Mouse (Mus musculus) T-cell, adult 2 months (primary cell): ENCODE measurements around the gene Tk2.

Experiments
- DNase-seq: peaks from one replicate; pipeline ENCODE4 v3.0.0; 2022; ENCODE audit warnings: low spot score

The Tk2 gene

GRCm38 (mm10) chr8:104219806-104220205, 28.6 kb downstream of the Tk2 start:
- DNase-seq = peak; percentile 46

- DNase-seq = peak; percentile 72
These were observed 29.3 kb downstream of the Tk2 start for GRCm38 (mm10) chr8:104219079-104219478.

- DNase-seq = no peak
These were observed 30.8 kb downstream of the Tk2 start for GRCm38 (mm10) chr8:104217601-104218000.

GRCm38 (mm10) chr8:104205292-104205691, 43.1 kb downstream of the Tk2 start:
- DNase-seq = no peak

GRCm38 (mm10) chr8:104202320-104202719, 46.0 kb downstream of the Tk2 start:
- DNase-seq = no peak

DNA sequence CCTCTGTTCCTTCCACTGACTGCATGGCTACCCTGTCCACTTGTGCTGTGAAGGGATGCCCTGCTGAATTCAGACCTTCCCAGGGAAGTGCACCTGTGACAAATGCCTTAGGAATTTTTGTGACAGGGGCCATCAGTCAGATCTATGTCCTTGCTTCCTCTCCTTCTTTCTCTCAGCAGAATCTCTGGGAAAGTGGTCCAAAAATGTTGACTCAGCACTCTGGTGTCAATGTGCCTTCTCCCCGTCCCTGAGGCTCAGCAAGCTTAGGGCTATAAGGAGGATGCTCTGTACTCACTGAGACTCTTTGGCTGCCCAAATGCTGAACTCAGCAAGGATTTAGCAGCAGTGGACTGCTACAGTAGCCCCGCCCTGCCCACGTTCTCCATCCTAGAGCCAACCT, 46.7 kb downstream of the Tk2 start:
- no peak for DNase-seq

DNA sequence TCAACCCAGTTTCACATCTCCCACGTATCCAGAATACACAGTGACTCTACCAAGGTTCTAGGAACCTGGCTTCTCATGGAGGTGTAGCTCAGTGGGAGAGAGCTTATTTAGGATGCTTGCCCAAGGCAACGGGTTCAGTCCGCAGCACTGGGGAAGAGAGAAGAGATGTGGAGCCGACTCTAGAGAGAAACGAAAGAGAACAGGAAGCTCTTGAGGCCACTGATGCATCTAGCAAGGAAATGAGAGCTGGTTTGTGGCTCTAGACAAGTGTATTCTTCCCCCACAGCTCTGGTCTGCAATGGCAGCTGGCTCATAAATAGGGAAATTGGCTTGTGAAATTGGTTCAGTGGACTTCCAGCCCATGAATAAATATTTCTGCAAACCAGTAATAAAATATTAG, 48.6 kb downstream of the Tk2 start:
- no peak for DNase-seq

DNA sequence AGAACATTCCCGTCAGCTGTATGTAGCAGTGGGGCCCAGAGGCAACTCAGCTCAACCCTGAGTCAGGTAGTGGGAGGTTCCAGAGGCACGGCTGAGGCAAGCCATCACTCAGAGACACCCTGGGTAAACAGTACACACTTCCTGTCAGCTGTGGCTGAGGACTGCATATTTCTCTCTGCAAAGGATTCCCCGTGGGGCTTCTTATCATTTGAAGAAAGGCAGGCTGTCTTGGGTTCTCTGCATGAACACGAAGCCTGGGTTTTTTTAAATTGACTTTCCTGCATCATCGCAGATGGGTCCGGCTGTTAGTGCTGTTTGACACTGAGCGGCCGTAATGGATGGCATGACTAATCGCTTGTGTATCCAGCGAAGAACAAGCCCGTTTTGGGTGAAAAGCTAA, 56.9 kb downstream of the Tk2 start:
- peak; percentile 23 for DNase-seq

DNA sequence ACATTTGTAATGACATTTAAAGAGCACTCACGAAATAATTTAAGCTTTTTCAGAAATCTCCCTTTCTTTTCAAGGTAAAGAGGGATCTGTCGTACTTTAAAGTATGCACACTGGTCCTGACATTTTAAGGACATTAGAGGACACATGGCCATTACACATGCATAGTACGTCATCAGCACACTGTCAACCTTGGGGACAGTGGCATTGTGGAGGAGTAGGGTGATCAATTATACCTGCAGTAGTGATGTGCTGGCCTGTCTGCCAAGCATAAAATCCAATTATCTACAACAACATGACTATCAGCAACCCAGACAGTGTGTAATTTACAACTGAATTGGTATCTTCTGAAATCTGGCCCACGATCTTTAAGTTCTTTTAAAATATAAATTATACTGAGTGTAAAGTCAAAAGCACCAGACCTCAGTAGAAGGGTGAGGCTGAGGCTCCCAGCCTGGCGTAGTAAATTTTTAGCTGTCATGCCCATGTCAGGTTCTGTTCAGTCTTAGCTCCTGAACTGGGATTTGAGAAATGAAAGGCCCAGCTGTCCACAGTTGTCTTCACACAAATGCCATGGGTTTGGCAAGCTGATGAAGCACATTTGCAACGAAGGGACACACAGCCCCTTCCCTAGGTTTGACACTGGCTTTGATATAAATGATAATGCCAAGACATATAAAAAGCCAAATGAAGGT, 57.4 kb downstream of the Tk2 start:
- DNase-seq = no peak

GRCm38 (mm10) chr8:104188459-104188858, 59.9 kb downstream of the Tk2 start:
- DNase-seq = no peak

GRCm38 (mm10) chr8:104187622-104188021, 60.7 kb downstream of the Tk2 start:
- DNase-seq = no peak

DNA sequence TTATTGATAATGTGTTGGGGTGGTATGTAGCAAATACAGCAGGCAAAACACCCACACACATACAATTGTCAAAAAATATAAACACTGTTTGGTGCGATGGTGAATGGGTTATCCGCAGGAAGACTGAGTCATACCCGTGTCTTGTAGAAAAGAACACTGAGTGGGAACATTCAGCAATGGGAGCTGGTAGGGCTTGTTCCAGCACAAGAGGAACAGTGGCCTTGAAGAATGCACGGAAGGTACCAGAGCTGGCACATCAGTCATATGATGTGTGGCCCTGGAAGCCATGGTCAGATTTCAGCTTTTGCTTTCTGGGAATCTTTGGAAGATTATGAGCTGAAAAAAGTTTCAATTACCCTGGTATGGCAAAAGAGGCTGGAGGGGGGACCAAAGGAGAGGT, 61.5 kb downstream of the Tk2 start:
- no peak for DNase-seq

- DNase-seq = no peak
These were observed 63.5 kb downstream of the Tk2 start for GRCm38 (mm10) chr8:104184905-104185304.

- no peak for DNase-seq
These were observed 71.3 kb downstream of the Tk2 start for GRCm38 (mm10) chr8:104177054-104177453.
